Mouse (Mus musculus) intestine, postnatal 0 days (tissue): Measurements from ENCODE around the gene Shank3. TPM values are rescaled to one million over a fixed set of nuclear protein-coding genes. Genes with fewer than 3 reads are reported as not detected.

Experiments
- ATAC-seq: fragments of 200-750 bp; cut with Nextera tagmentation; 2 replicates; pipeline ENCODE4 v1.8.0; 2017; ENCODE audit warnings: mild to moderate bottlenecking, moderate TSS enrichment, moderate library complexity
- H3K27ac ChIP-seq: fragments of 300-500 bp; sonication (generic); 2 replicates; pipeline ENCODE4 v1.5.1; 2014; ENCODE audit warnings: mild to moderate bottlenecking, low read depth, low read length, moderate library complexity
- H3K27me3 ChIP-seq: fragments of 300-500 bp; sonication (generic); replicated peaks from 2 replicates; pipeline ENCODE4 v1.6.1; 2014; ENCODE audit warnings: low read length, mixed read lengths; ENCODE audit not compliant: control insufficient read depth, insufficient read depth
- H3K36me3 ChIP-seq: fragments of 300-500 bp; sonication (generic); 2 replicates; pipeline ENCODE4 v1.6.1; 2014; ENCODE audit warnings: mild to moderate bottlenecking, moderate library complexity; ENCODE audit not compliant: control insufficient read depth, insufficient read depth
- H3K4me1 ChIP-seq: fragments of 300-500 bp; sonication (generic); replicated peaks from 2 replicates; pipeline ENCODE4 v1.6.1; 2014; ENCODE audit warnings: antibody characterized with exemption, low read length, mixed read lengths; ENCODE audit not compliant: control insufficient read depth, insufficient read depth
- H3K4me2 ChIP-seq: fragments of 300-500 bp; sonication (generic); replicated peaks from 2 replicates; pipeline ENCODE4 v1.6.1; 2014; ENCODE audit warnings: low read depth, mild to moderate bottlenecking, moderate library complexity
- H3K4me3 ChIP-seq: fragments of 300-500 bp; sonication (generic); 2 replicates; pipeline ENCODE4 v1.5.1; 2014; ENCODE audit warnings: low read depth, low read length
- H3K9ac ChIP-seq: fragments of 300-500 bp; sonication (generic); 2 replicates; pipeline ENCODE4 v1.6.1; 2014; ENCODE audit warnings: mild to moderate bottlenecking, low read depth, low read length
- H3K9me3 ChIP-seq: fragments of 300-500 bp; sonication (generic); 2 replicates; pipeline ENCODE4 v1.6.1; 2016; ENCODE audit warnings: mixed run types; ENCODE audit not compliant: control insufficient read depth
- CTCF ChIP-seq: sonication (generic); IDR thresholded peaks from 2 replicates; pipeline ENCODE4 v1.5.1; 2016; ENCODE audit warnings: low read depth, mild to moderate bottlenecking, control low read depth, antibody characterized with exemption, moderate library complexity
- WGBS: fragments of 180-500 bp; shearing (Covaris S2); extraction: QIAGEN DNeasy Blood & Tissue Kit; methylation state at CpG from one replicate; pipeline ENCODE4 v1.1.7; 2014; 5-methylcytosine and 5-hydroxymethylcytosine counted together
- polyA plus RNA-seq: library from polyadenylated mRNA; unstranded; fragments of >200 nt; fragmentation: Nextera tagmentation; extraction: Ambion mirVana; gene quantifications from 2 replicates; pipeline ENCODE4 v1.2.1, GENCODE M21; 2015

The Shank3 gene
- 0.51 and 0.73 TPM in 2 replicates for polyA plus RNA-seq

DNA sequence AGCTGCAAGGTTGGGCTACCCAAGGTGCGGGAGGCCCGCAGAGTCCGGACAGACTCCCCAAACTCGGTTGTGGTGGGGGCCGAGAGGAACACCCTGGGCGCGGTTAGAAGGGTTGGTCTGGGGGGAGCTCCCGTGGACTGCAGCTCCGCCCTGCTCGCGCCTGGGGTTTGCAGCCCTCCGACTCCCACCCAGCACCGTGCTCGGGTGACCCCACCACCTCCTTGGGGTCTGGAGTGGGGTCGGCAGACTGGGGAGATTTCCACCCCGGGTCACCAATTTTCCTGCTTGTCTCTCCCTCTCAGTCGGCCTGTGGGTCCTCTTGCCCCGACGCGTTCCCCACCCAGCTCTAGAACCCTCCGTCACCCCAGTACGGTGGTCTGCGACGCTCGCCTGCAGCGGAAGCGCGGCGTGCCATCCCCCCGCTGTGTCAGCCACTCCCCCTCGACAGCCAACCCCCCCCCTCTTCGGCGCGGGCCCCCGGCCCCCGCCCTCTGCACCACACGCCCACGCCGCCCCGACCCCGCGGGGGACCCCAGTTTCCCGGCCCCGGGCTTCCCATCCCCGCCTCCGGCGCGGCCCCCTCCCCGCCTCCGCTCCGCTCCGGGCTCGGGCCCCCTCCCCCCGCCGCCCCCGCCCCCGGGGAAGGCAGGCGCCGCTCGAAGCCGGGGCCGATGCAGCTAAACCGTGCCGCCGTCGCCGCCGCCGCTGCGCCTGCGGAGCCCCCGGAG lies at the start of gene Shank3:
Shank3 (plus strand) TSS at position 663 of the 728 bp plus-strand sequence.
- under 1% methylated on average over 45 of the region's 72 CpGs for WGBS

DNA sequence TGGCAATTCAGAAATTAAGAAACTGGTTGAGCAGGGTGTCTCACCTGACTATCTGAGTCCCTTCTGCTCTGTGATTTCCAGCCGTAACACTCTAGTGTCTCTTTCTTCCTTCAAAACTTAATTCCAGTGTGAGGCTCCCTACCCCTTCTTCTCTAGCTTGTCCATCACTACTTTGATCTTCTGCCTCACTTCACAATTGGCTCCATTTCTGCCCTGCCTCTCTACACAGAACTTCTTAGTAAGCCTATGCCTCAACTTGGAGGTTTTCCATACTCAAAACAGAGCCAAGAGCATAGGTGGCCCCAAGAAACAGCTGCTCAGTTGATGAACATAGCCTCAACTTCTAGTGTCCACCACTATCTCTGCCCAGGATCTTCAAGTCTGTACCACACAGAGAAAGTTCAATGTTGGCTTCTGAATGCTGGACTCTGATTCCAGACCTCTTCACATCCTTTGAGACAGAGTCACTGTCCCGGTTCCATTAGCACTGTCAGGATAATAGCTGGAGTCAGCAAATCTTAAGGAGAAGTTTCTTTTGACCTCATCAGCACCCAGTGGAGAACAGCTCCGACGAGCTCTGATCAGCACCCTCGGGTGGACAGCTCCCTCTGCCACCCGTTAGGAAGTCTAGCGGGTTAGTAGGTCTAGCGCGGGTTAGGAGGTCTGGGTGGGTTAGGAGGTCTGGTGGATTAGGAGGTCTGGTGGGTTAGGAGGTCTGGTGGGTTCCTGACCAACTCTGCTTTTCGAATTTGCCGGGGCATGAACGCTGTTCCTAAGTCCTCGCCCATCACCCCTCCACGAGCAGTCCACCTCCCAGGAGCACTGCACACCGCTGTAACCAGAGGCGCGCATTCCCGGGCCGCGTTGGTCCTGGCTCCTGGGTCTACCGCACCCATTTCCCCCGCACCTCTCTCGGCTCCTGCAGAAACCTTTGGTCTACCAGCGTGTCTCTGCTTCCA lies 46.2 kb upstream of the Shank3 start:
- peak overlapping the region; percentile 39; the same call in 1 of the 2 replicates for H3K4me3 ChIP-seq
- peak; percentile 63; the same call in 1 of the 2 replicates for ATAC-seq
- H3K36me3 ChIP-seq, result no peaks in the 10 kb centered on the region
- no peaks in the 10 kb centered on the region for H3K9me3 ChIP-seq
- 6% methylated on average over 16 of the region's 24 CpGs for WGBS
- peaks cover 28% of the 10 kb centered on the region for H3K27me3 ChIP-seq
- no peak overlapping the region for H3K9ac ChIP-seq
- H3K4me1 ChIP-seq, result no peaks in the 10 kb centered on the region
- peak overlapping the region; percentile 69 for H3K4me2 ChIP-seq
- TF ChIP-seq CTCF, result no peak
- H3K27ac ChIP-seq, result no peak overlapping the region

More for the DNA sequence above, at the start of gene Shank3:
- Histone ChIP-seq H3K36me3 (no peaks in the 10 kb centered on the region), H3K4me1 (no peaks in the 10 kb centered on the region), H3K9ac (peak within 1 kb of the TSS; percentile 55), H3K9me3 (no peaks in the 10 kb centered on the region), H3K4me2 (peak within 1 kb of the TSS; percentile 98), H3K4me3 (peak within 1 kb of the TSS; percentile 67), H3K27ac (peak within 1 kb of the TSS; percentile 57), H3K27me3 (peaks cover 31% of the 10 kb centered on the region)
- no peak; the same call in 1 of the 2 replicates for ATAC-seq
- no peak for TF ChIP-seq CTCF

- H3K36me3 ChIP-seq, result no peaks in the 10 kb centered on the region
- H3K27ac ChIP-seq, result no peak within 1 kb of the TSS
- TF ChIP-seq CTCF, result no peak
- no peak for ATAC-seq
- H3K4me2 ChIP-seq, result peak within 1 kb of the TSS; percentile 69
- no peaks in the 10 kb centered on the region for H3K4me1 ChIP-seq
- under 1% methylated on average over 50 of the region's 53 CpGs for WGBS
- no peaks in the 10 kb centered on the region for H3K9me3 ChIP-seq
- peaks cover 28% of the 10 kb centered on the region for H3K27me3 ChIP-seq
- peak within 1 kb of the TSS; percentile 39 for H3K4me3 ChIP-seq
- H3K9ac ChIP-seq, result no peak within 1 kb of the TSS
These were observed 45.5 kb upstream of the Shank3 start, which contains the start of gene Mapk8ip2 for GRCm38 (mm10) chr15:89453865-89454478. Mapk8ip2 (plus strand) TSS chr15:89453913.

GRCm38 (mm10) chr15:89454857-89455256 lies 44.6 kb upstream of the Shank3 start:
- Histone ChIP-seq H3K9me3 (no peaks in the 10 kb centered on the region), H3K27me3 (peaks cover 28% of the 10 kb centered on the region), H3K4me1 (no peaks in the 10 kb centered on the region), H3K9ac (no peak overlapping the region), H3K27ac (no peak overlapping the region), H3K4me2 (no peak overlapping the region), H3K36me3 (no peaks in the 10 kb centered on the region), H3K4me3 (no peak overlapping the region)
- WGBS, result 48% methylated on average over 4 of the region's 6 CpGs
- TF ChIP-seq CTCF, result no peak
- no peak for ATAC-seq

DNA sequence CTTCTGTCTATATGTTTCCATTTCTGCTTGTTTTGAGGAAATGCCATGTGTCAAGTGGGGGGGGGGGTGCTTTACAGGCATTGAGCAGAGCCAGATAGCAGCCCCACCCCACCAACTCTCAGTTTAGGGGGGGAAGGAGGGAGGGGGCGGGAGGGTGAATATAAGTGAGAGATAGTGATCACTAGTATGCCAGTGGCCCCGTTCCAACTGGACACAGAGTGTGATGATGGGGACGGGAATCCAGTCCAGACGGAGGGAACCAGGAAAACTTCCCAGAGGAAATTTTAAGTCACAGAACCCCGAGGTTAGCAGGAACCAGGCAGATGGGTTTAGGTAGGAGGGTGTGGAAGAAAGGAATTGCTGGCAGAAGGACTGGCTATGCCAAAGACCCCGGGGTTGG lies 43.8 kb upstream of the Shank3 start:
- no peak overlapping the region for H3K27ac ChIP-seq
- H3K27me3 ChIP-seq, result peaks cover 28% of the 10 kb centered on the region
- H3K4me2 ChIP-seq, result no peak overlapping the region
- H3K9ac ChIP-seq, result no peak overlapping the region
- no peak for TF ChIP-seq CTCF
- WGBS, result 63% methylated on average over 6 of the region's 6 CpGs
- no peak overlapping the region for H3K4me3 ChIP-seq
- no peaks in the 10 kb centered on the region for H3K9me3 ChIP-seq
- no peak for ATAC-seq
- H3K4me1 ChIP-seq, result no peaks in the 10 kb centered on the region
- H3K36me3 ChIP-seq, result no peaks in the 10 kb centered on the region
